Mouse (Mus musculus): ENCODE results near the gene Vezf1.

- TF ChIP-seq CTCF (IDR thresholded peaks at IDR 0.05; ENCODE audit: low read depth, low read length) = no peak
- no peak for TF ChIP-seq GATA2 (IDR thresholded peaks at IDR 0.05; ENCODE audit: borderline replicate concordance, low read depth, low read length)
- TF ChIP-seq TAL1 (conservative IDR thresholded peaks at IDR 0.05; ENCODE audit: low read depth, low read length) = no peak
- TF ChIP-seq GATA1 (IDR thresholded peaks at IDR 0.05; ENCODE audit: borderline replicate concordance, low read length) = no peak
- TF ChIP-seq POLR2AphosphoS5 (IDR thresholded peaks at IDR 0.05; ENCODE audit: insufficient replicate concordance, low read depth, low read length) = no peak
These were observed 37.2 kb upstream of the Vezf1 start for GRCm38 (mm10) chr11:88030836-88031235.
